Comparison of ENCODE assay signal across 18 mouse cellular contexts in genomic region chr14:22700236-22700635, GRCm38 (mm10).
"Had no signal": no experiment of that assay in that cellular context is flagged by ENCODE, and none has a peak within 500 bp of the region (broad histone marks: within the 10 kb centered on the region; RNA-seq: fewer than 3 reads in every experiment).

No protein-coding gene starts in this region.

- H3K9ac ChIP-seq: limb, embryonic 12.5 days; limb, embryonic 15.5 days; liver, embryonic 13.5 days; neural tube, embryonic 13.5 days had no signal

- H3K4me1 ChIP-seq: limb, embryonic 15.5 days; liver, embryonic 13.5 days had no signal

- H3K4me3 ChIP-seq: layer of hippocampus, adult 2 months; limb, embryonic 12.5 days; limb, embryonic 15.5 days; liver, embryonic 13.5 days; megakaryocyte, embryonic 14.5 days; neural tube, embryonic 13.5 days had no signal

- DNase-seq: kidney, adult 2 months; kidney, postnatal 25 days; layer of hippocampus, adult 9-11 months; layer of hippocampus, postnatal 36 days; left cerebral cortex, postnatal 4 days; liver, embryonic 13.5 days; lung, adult 2 months; midbrain, embryonic 14.5 days; retina, postnatal 1 day; thymus, adult 18-20 months; thymus, postnatal 36 days had no signal

- H3K36me3 ChIP-seq: limb, embryonic 12.5 days; limb, embryonic 15.5 days; liver, embryonic 13.5 days; neural tube, embryonic 13.5 days had no signal

- H3K4me2 ChIP-seq: limb, embryonic 12.5 days; limb, embryonic 15.5 days; liver, embryonic 13.5 days; midbrain, embryonic 11.5 days; neural tube, embryonic 13.5 days had no signal

- H3K9me3 ChIP-seq: limb, embryonic 12.5 days; limb, embryonic 15.5 days; liver, embryonic 13.5 days; megakaryocyte, embryonic 14.5 days; neural tube, embryonic 13.5 days had no signal

- H3K27ac ChIP-seq: kidney, postnatal 0 days; layer of hippocampus, adult 2 months; limb, embryonic 12.5 days; limb, embryonic 15.5 days; liver, embryonic 13.5 days; neural tube, embryonic 13.5 days had no signal

- H3K27me3 ChIP-seq: limb, embryonic 12.5 days; limb, embryonic 15.5 days; liver, embryonic 13.5 days; megakaryocyte, embryonic 14.5 days; neural tube, embryonic 13.5 days had no signal
